Mouse (Mus musculus) liver, embryonic 13.5 days (tissue): ENCODE results near the gene Fdxr. TPM values are rescaled to one million over a fixed set of nuclear protein-coding genes. Genes with fewer than 3 reads are reported as not detected.

Experiments
- ATAC-seq: fragments of 200-750 bp; cut with Nextera tagmentation; 2 replicates; pipeline ENCODE4 v1.8.0; 2017; ENCODE audit warnings: low read depth, mild to moderate bottlenecking, moderate number of reproducible peaks, moderate library complexity
- DNase-seq: peaks from one replicate; pipeline ENCODE4 v3.0.0; 2022
- H3K27ac ChIP-seq: fragments of 300-500 bp; sonication (generic); 2 replicates; pipeline ENCODE4 v1.5.1; 2015; ENCODE audit warnings: moderate library complexity, mild to moderate bottlenecking, inconsistent platforms
- H3K27me3 ChIP-seq: fragments of 300-500 bp; sonication (generic); 2 replicates; pipeline ENCODE4 v1.6.1; 2015; ENCODE audit warnings: mild to moderate bottlenecking, inconsistent platforms
- H3K36me3 ChIP-seq: fragments of 300-500 bp; sonication (generic); 2 replicates; pipeline ENCODE4 v1.6.1; 2015; ENCODE audit warnings: mild to moderate bottlenecking, inconsistent platforms
- H3K4me1 ChIP-seq: fragments of 300-500 bp; sonication (generic); replicated peaks from 2 replicates; pipeline ENCODE4 v1.6.1; 2015; ENCODE audit warnings: inconsistent platforms
- H3K4me2 ChIP-seq: fragments of 300-500 bp; sonication (generic); 2 replicates; pipeline ENCODE4 v1.6.1; 2015; ENCODE audit warnings: inconsistent platforms, mild to moderate bottlenecking, moderate library complexity
- H3K4me3 ChIP-seq: fragments of 300-500 bp; sonication (generic); replicated peaks from 2 replicates; pipeline ENCODE4 v1.5.1; 2015; ENCODE audit warnings: mild to moderate bottlenecking, inconsistent platforms
- H3K9ac ChIP-seq: fragments of 300-500 bp; sonication (generic); 2 replicates; pipeline ENCODE4 v1.6.1; 2015; ENCODE audit warnings: mild to moderate bottlenecking, inconsistent platforms
- H3K9me3 ChIP-seq: fragments of 300-500 bp; sonication (generic); replicated peaks from 2 replicates; pipeline ENCODE4 v1.6.1; 2016; ENCODE audit warnings: inconsistent platforms
- WGBS: fragments of 180-500 bp; shearing (Covaris S2); methylation state at CpG from one replicate; pipeline ENCODE4 v1.1.7; 2015; ENCODE audit not compliant: insufficient replicate concordance; 5-methylcytosine and 5-hydroxymethylcytosine counted together
- polyA plus RNA-seq: library from polyadenylated mRNA; unstranded; fragments of >200 nt; fragmentation: Nextera tagmentation; extraction: Ambion mirVana; gene quantifications from 2 replicates; pipeline ENCODE4 v1.2.1, GENCODE M21; 2015

Gene Fdxr
- polyA plus RNA-seq, 1 experiment from 2014 or later = 16.3 TPM

- ATAC-seq = no peak
- no peak within 1 kb of the TSS for H3K9ac ChIP-seq
- H3K27me3 ChIP-seq = peaks cover 68% of the 10 kb centered on the region
- H3K4me1 ChIP-seq = peaks cover 22% of the 10 kb centered on the region
- WGBS = 8% methylated on average over 50 of the region's 50 CpGs
- H3K4me3 ChIP-seq = peak within 1 kb of the TSS; percentile 39
- peak within 1 kb of the TSS; percentile 52 for H3K4me2 ChIP-seq
- no peaks in the 10 kb centered on the region for H3K9me3 ChIP-seq
- no peak within 1 kb of the TSS for H3K27ac ChIP-seq
- no peak for DNase-seq
- H3K36me3 ChIP-seq = peaks cover 25% of the 10 kb centered on the region
Observed at GRCm38 (mm10) chr11:115267061-115267883, 9.6 kb downstream of the Fdxr start, which contains the start of gene Grin2c. Grin2c (minus strand) TSS chr11:115267243.

GRCm38 (mm10) chr11:115266400-115266778 is 10.5 kb downstream of the Fdxr start:
- H3K27me3 ChIP-seq = peaks cover 77% of the 10 kb centered on the region
- H3K27ac ChIP-seq = no peak overlapping the region
- H3K9me3 ChIP-seq = no peaks in the 10 kb centered on the region
- no peak for DNase-seq
- no peak for ATAC-seq
- no peak overlapping the region for H3K9ac ChIP-seq
- 2% methylated on average over 22 of the region's 22 CpGs for WGBS
- peak overlapping the region; percentile 52; the same call in 1 of the 2 replicates for H3K4me2 ChIP-seq
- H3K4me1 ChIP-seq = peaks cover 19% of the 10 kb centered on the region
- H3K36me3 ChIP-seq = peaks cover 20% of the 10 kb centered on the region
- peak overlapping the region; percentile 39 for H3K4me3 ChIP-seq

GRCm38 (mm10) chr11:115265771-115266399 is 11.0 kb downstream of the Fdxr start:
- Histone ChIP-seq H3K4me2 (no peak overlapping the region), H3K27me3 (peaks cover 82% of the 10 kb centered on the region), H3K9ac (no peak overlapping the region), H3K27ac (no peak overlapping the region), H3K36me3 (peaks cover 20% of the 10 kb centered on the region), H3K9me3 (no peaks in the 10 kb centered on the region), H3K4me1 (peaks cover 19% of the 10 kb centered on the region), H3K4me3 (0 out of 2 replicates have a peak overlapping the region, but pooled peaks have one; percentile 39)
- ATAC-seq = no peak
- no peak for DNase-seq
- WGBS = 6% methylated on average over 20 of the region's 20 CpGs

GRCm38 (mm10) chr11:115264862-115265668 is 11.8 kb downstream of the Fdxr start:
- Histone ChIP-seq H3K4me3 (no peak overlapping the region), H3K4me2 (peak overlapping the region; percentile 30), H3K36me3 (peaks cover 20% of the 10 kb centered on the region), H3K27ac (no peak overlapping the region), H3K9ac (no peak overlapping the region), H3K9me3 (no peaks in the 10 kb centered on the region), H3K4me1 (peaks cover 16% of the 10 kb centered on the region), H3K27me3 (peaks cover 90% of the 10 kb centered on the region)
- WGBS = 8% methylated on average over 39 of the region's 39 CpGs
- ATAC-seq (no peak), DNase-seq (no peak)

GRCm38 (mm10) chr11:115264136-115264861 is 12.6 kb downstream of the Fdxr start:
- Histone ChIP-seq H3K4me2 (no peak overlapping the region), H3K4me3 (no peak overlapping the region), H3K4me1 (peaks cover 16% of the 10 kb centered on the region), H3K27ac (no peak overlapping the region), H3K9ac (no peak overlapping the region), H3K27me3 (peaks cover 97% of the 10 kb centered on the region), H3K9me3 (no peaks in the 10 kb centered on the region), H3K36me3 (peaks cover 16% of the 10 kb centered on the region)
- WGBS = 36% methylated on average over 7 of the region's 7 CpGs
- DNase-seq (no peak), ATAC-seq (no peak)

- Histone ChIP-seq H3K9me3 (no peaks in the 10 kb centered on the region), H3K4me1 (peaks cover 20% of the 10 kb centered on the region), H3K27ac (no peak overlapping the region), H3K4me2 (no peak overlapping the region), H3K36me3 (peaks cover 3% of the 10 kb centered on the region), H3K4me3 (no peak overlapping the region), H3K27me3 (peaks cover 99% of the 10 kb centered on the region), H3K9ac (no peak overlapping the region)
- DNase-seq = no peak
- ATAC-seq = no peak
- 64% methylated on average over 11 of the region's 11 CpGs for WGBS
Observed at GRCm38 (mm10) chr11:115262954-115263353, 13.9 kb downstream of the Fdxr start.

GRCm38 (mm10) chr11:115259134-115259533 is 17.7 kb downstream of the Fdxr start:
- 52% methylated on average over 4 of the region's 4 CpGs for WGBS
- peaks cover 6% of the 10 kb centered on the region for H3K4me1 ChIP-seq
- ATAC-seq = no peak
- no peak for DNase-seq
- no peaks in the 10 kb centered on the region for H3K36me3 ChIP-seq
- no peaks in the 10 kb centered on the region for H3K9me3 ChIP-seq
- peaks cover 98% of the 10 kb centered on the region for H3K27me3 ChIP-seq
- H3K4me2 ChIP-seq = no peak overlapping the region
- no peak overlapping the region for H3K4me3 ChIP-seq
- no peak overlapping the region for H3K27ac ChIP-seq
- H3K9ac ChIP-seq = no peak overlapping the region

GRCm38 (mm10) chr11:115257775-115258510 is 18.9 kb downstream of the Fdxr start:
- H3K4me2 ChIP-seq = peak overlapping the region; percentile 30; the same call in 1 of the 2 replicates
- ATAC-seq = peak; percentile 36
- no peak overlapping the region for H3K4me3 ChIP-seq
- peaks cover 96% of the 10 kb centered on the region for H3K27me3 ChIP-seq
- WGBS = 14% methylated on average over 59 of the region's 59 CpGs
- H3K9me3 ChIP-seq = no peaks in the 10 kb centered on the region
- no peak for DNase-seq
- no peaks in the 10 kb centered on the region for H3K36me3 ChIP-seq
- H3K27ac ChIP-seq = no peak overlapping the region
- peaks cover 6% of the 10 kb centered on the region for H3K4me1 ChIP-seq
- no peak overlapping the region for H3K9ac ChIP-seq

GRCm38 (mm10) chr11:115251258-115251657 is 25.6 kb downstream of the Fdxr start:
- no peak for ATAC-seq
- no peak overlapping the region for H3K9ac ChIP-seq
- no peak overlapping the region for H3K4me2 ChIP-seq
- H3K4me1 ChIP-seq = peaks cover 18% of the 10 kb centered on the region
- WGBS = 55% methylated on average over 3 of the region's 3 CpGs
- DNase-seq = no peak
- peaks cover 97% of the 10 kb centered on the region for H3K27me3 ChIP-seq
- H3K9me3 ChIP-seq = no peaks in the 10 kb centered on the region
- H3K36me3 ChIP-seq = no peaks in the 10 kb centered on the region
- H3K27ac ChIP-seq = no peak overlapping the region
- H3K4me3 ChIP-seq = no peak overlapping the region

- ATAC-seq (no peak), DNase-seq (no peak)
- H3K27ac ChIP-seq = no peak overlapping the region
- no peaks in the 10 kb centered on the region for H3K36me3 ChIP-seq
- H3K4me1 ChIP-seq = peaks cover 21% of the 10 kb centered on the region
- H3K4me3 ChIP-seq = peak overlapping the region; percentile 41
- H3K9me3 ChIP-seq = no peaks in the 10 kb centered on the region
- 5% methylated on average over 36 of the region's 36 CpGs for WGBS
- peak overlapping the region; percentile 57 for H3K4me2 ChIP-seq
- H3K27me3 ChIP-seq = peaks cover 94% of the 10 kb centered on the region
- no peak overlapping the region for H3K9ac ChIP-seq
Observed at GRCm38 (mm10) chr11:115250405-115251090, 26.3 kb downstream of the Fdxr start.
